Mouse (Mus musculus) activated CD4-positive, CD25-positive, alpha-beta regulatory T cell, adult 9 weeks (primary cell): ENCODE measurements around the gene Asb13. TPM values are rescaled to one million over a fixed set of nuclear protein-coding genes. Genes with fewer than 3 reads are reported as not detected.

Source experiments
- polyA plus RNA-seq: library from polyadenylated mRNA; unstranded; fragments of 100-300 nt; shearing (Covaris generic); gene quantifications from one replicate; pipeline ENCODE4 v1.2.1, GENCODE M21; 2017

Asb13 gene
- polyA plus RNA-seq = 54.5 TPM

DNA sequence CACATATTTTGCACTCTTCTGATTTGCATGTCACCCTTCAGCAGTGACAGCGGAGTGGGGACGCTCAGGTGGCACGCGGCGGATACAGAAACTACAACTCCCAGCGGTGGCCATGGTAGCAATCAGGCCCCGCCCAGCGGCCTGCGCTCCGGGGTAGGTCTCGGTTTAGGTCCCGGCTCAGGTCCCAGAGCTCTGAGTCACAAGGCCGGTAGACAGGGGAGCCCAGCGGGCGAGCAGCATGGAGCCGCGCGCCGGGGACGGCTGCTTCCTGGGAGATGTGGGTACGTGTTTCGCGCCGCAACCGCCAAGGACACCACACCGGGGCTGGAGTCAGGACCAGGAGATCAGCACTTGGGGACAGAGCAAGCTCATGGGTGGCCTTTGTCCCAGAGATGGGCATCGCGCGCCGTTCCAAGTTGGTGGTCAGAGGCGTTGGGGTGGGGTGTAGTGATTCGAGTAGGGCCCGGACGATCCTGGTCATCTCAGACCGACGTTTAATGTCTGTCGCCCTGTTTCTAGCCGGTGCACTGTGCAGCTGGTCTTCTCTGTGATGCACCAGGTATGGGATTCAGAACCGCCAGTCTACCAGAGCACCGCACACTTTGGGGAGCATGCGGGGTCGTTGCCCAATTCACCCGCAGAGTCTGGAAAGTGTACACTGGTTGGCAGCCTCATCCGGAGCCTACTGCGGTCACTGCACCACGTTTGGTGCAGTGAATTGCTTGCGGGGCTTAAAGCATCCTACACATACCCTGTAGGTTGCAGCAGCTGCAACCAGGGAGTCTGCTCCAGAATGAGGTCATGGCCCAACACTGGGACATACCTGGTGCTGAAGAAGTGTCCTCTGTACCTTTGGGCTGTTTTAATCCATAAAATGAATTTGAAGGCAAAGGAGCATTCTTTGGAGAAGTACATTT, at the start of gene Asb13:
Asb13 (plus strand) TSS at position 138 of the 917 bp plus-strand sequence.

DNA sequence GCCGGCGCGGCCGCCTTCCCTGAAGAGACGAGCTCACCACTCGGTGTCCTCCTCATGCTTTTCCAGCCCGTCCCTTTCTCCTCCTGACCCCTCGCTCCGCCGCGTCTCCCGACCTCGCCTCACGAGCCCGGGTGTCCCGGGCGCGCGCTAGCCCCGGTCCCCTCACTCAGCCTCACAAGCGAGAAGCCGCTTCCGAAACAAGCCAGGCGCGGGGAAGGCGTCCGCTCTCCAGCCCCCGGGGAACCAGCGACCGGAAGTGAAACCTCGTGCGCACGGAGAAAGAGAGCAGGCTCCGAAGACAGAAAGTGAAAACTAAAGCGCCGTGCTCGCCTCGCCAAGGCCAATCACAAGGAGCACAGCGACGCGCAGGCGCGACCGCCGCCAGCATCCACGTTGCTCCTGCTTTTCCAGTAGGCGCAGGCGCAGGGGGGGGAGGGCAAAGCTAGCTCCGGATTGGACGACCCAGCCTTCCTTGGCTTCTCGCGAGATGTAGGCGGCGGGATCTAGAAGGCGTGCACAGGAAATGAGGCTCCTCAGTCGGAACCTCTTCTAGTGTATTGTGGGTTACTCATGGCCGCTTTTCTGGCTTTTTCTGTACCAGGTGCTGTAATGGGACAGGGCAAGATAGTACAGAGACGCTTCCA, 22.9 kb upstream of the Asb13 start, which contains the start of gene Fam208b:
Fam208b (minus strand) TSS at position 314 of the 644 bp plus-strand sequence.

Other genes with a start within 250 kb of the Asb13 start
- 398 TPM for gene Gdi2, start 96.0 kb upstream of the Asb13 start, polyA plus RNA-seq
- gene Fam208b, start 22.9 kb upstream of the Asb13 start, polyA plus RNA-seq = 59.4 TPM
- not detected for gene Calml3, start 170.3 kb downstream of the Asb13 start, polyA plus RNA-seq
- not detected for gene Calm4, start 203.7 kb downstream of the Asb13 start, polyA plus RNA-seq
- not detected for gene Calm5, start 220.1 kb downstream of the Asb13 start, polyA plus RNA-seq